Mouse (Mus musculus) CD4-positive, CD25-positive, alpha-beta regulatory T cell, adult 4 months (primary cell): Measurements from ENCODE around the gene Pmm2. TPM values are rescaled to one million over a fixed set of nuclear protein-coding genes. Genes with fewer than 3 reads are reported as not detected.

Experiments used
- ATAC-seq: one replicate; pipeline ENCODE4 v1.8.0; 2017
- polyA plus RNA-seq, 2 experiments: library from polyadenylated mRNA; unstranded; fragments of 100-300 nt; shearing (Covaris generic); gene quantifications; one replicate each; pipeline ENCODE4 v1.2.1; 2017

The Pmm2 gene
- polyA plus RNA-seq, 2 experiments from 2014 or later, result 93.6 to 129 TPM

- no peak for ATAC-seq
Observed at GRCm38 (mm10) chr16:8658349-8658748, 20.9 kb downstream of the Pmm2 start.

DNA sequence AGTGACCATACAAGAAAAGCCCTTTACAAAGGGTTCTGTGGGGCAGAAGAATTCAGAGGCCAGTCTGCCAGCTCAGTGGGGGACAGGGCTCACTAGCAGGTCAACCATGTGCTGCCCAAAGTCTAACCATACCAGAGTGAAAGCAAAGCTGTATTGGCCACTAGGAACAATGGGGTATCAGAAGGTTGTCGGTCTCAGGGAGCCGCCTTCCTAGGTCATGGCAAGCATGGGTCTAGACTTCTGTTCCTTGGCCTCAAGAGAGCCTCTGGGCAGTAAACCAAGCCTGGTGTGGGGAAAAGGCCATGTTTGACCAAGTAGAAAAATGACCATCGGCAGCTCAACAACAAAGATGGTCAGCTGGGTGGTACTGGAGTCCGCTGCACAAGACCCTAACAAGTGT, 21.3 kb downstream of the Pmm2 start:
- no peak for ATAC-seq

GRCm38 (mm10) chr16:8663022-8663421, 25.5 kb downstream of the Pmm2 start:
- ATAC-seq, result no peak

DNA sequence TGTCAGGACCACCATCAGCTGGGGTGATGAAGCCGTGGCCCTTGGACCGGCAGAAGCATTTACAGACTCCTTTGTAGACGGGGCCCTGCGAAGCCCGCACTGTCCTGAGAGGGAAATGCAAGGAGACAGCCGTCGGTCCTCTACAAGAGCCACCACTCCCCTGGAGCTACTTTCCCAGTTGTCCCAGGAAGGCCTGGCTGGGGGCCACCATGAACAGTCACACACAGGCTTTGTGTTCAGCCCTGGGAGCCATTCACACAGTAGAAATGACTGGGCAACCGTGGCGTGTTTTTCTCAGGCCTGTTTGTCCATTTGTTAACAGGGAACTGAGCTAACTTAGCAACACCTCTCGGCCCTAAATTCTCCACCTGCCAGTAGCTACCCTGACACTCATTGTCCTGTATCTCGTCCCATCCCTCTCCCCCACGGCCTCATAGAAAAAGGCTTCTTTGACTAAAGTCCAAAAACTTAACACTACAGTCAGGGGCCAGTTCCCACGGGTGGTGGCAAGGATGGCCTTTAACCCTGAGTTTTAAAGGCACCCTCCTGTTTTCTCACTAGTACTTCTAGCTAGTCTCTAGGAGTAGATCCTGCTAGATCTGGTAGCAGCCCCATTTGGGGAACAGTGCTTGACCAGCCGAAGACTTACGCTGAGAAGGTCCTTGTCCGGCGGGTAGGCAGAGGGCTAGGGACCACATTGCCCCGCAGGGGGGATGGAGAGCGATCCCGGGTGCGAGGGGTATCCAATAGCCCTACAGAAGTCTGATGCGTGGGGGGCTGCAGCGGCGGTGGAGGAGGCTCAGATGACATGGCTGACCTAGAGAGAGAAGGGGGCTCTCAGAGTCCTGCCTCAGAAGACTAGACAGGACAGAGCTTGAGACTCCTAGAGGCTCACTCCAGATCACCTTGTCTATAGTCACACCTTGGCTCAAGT, 26.4 kb downstream of the Pmm2 start:
- no peak for ATAC-seq

DNA sequence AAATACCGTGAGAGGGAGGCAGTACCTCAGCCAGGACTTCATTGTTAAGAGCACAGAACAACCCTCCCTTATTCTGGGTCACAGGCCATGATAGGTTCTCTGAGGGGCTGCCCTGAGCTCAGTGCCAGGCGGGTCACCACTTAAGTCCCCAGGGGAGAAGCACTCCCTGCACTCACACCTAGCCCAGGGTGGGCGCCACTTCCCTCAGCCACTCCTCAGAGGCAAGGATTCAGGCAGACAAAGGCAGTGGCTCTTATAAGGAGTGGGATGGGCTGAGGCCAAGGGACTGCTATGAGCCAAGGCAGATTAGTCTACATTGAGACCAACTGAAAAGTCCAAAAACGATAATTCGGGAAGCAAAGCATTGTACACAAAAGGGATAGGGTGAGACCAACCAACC, 27.9 kb downstream of the Pmm2 start:
- ATAC-seq, result no peak

- no peak for ATAC-seq
Observed at GRCm38 (mm10) chr16:8666452-8666851, 29.0 kb downstream of the Pmm2 start.

DNA sequence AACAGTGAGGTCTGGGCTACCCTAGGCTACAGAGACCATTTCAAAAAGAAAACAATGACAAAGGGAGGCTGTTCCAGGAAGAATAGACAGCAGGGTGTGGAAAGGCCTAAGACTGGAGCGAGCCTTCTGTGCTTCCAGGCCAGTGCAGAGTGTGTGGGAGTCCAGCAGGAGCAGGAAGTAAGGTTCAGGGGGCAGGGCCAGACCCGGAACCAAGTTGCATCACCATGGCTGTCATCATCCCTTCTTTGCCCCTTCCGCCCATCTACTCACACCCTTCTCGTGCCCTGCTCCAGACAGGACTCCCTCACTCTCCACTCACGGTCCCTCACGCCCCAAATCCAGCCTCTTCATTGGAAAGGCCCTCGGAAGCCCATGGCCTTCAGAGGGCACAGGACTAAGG, 29.8 kb downstream of the Pmm2 start:
- ATAC-seq, result no peak

DNA sequence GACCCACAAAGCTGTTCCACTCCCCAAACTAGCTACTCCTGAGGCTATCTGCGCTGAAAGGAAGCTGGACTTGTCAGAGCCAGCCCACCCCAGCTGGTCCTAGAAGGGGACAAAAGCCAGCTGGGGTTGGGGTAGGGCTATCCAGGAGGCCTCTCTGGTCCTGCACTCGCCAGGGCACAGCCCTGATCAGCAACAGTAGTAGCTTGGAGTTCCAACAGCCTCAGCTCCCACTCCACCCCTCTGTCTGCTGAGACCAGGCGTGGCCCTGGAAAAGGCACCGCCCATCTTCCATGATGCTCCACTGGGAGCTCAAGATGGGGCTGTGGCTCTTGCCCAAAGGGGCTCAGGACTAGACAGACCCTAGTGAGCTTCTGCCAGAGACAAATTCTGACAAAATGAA, 30.3 kb downstream of the Pmm2 start:
- ATAC-seq, result no peak

- ATAC-seq, result no peak
Observed at GRCm38 (mm10) chr16:8668386-8668785, 30.9 kb downstream of the Pmm2 start.

DNA sequence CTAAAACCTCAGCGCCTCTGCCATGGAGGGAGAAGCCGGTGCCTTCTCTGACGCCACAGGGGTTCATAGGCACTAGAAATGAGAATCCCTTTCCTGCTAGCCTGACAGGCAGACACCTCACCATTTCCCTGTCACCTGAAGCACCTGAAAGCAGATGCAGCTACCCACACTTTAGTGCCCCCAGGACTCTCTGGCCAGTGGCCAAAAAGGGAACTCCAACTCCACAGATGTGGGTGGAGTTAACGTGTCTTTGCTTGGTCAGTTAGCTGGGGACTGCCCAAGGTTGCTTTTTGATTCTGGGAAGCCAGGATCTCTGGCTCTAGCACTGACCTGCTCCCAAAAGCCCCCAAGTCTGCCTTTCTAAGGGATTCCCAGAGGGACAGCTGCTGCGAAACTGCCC, 32.0 kb downstream of the Pmm2 start:
- ATAC-seq, result no peak

DNA sequence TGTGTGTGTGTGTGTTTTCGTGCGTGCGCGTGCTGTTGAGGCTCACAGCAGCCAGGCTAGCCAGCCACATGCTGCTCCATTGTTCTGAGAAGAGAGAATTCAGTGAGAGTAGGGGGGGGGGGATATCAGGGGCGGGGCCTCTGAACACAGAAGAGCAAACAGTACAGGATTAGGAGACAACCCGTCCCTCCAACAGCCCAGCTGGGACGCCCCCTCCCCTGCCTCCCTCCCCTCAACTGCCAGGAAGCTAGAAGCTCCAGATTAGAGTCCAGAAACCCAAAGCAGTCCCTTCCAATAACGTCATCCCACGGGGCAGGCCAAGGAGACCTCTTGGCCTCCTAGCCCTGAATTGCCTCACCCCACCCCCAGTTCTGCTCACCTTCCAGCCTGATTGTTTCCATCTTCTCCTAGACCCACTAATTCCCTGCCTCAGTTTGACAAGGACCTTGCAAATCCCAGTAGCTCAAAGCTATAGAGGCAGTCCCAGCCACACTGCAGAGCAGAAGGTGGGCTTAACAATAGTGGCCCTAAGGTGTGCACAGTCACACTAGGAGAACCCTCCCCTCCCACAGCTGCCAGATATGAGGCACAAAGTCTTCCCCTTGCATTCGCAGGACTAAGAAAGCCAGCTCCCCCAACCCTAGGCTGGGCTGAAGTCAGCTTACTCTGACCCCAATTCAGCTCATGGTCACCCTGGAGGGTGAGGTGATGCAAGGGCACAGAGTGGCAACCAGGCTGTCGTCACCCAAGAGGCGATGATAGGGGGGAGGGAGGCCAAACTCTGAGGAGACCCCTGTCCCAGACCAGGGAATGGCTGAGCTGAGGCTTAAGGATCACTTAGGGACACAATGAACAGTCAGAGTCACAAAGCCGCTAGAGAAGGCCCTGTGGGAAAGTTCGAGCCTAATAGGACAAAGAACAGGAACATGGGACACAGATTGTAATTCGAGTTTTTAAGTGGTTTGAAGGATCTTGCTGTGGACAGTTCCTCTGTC, 32.9 kb downstream of the Pmm2 start:
- ATAC-seq, result no peak

DNA sequence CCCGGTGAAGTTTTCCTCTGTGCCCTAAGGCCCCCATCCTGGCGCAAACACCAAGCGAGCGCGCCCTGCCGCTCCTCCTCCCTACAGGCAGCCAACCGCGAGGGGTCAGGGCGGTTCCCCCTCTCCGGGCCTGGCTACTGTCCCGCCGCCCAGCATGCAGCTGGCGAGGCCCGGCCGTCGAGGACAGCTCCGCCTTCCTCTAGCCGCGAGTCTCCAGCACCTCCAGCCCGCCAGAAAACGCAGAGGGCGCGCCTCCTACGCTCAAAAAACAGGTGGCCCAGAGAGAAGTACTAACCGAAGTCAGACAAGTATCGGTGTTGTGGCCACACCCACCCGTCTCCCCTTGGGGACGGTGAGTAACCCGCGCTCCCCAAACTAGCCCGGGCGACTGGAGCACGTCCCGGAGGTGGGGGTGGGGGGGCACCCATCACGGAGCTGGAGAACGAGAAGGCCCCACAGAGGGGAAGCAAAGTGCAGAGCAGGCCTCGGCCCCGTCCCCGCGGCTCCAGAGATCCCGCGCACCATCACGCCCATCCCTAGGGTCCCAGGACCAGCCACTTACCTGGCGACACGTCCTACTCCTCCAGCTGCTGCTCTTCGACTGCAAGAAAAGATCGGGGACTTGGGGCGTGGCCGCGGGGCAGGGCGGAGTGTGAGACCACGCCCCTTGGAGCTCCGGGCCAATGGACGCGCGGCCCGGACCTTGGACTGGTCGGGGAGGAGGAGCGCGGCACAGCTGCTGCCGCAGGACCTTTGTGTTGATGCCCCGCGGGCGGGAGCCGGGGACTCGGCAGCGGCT, 34.3 kb downstream of the Pmm2 start, which contains the start of gene Carhsp1:
Gene Carhsp1, minus strand, starts transcription at position 605 of the 799 bp plus-strand sequence.
- ATAC-seq, result peak; percentile 85

DNA sequence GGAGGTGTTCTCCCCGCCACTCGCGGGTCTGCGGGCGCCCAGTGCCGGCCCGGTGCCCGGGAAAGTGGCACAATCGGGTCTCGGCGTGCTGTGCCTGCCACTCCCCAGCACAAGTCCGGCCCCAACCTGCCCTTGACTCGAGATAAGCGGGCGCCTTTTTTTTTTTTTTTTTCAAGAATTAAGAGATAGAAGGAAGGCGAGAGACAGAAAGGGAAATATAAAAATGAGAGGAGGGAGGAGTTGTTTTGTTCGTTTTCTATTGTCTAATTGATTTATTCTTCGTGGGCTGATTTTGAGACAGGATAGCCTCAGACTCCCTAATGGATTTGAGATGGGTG, 34.8 kb downstream of the Pmm2 start:
- no peak for ATAC-seq

- ATAC-seq, result no peak
Observed at GRCm38 (mm10) chr16:8672811-8673210, 35.3 kb downstream of the Pmm2 start.

GRCm38 (mm10) chr16:8673343-8673742, 35.9 kb downstream of the Pmm2 start:
- no peak for ATAC-seq

DNA sequence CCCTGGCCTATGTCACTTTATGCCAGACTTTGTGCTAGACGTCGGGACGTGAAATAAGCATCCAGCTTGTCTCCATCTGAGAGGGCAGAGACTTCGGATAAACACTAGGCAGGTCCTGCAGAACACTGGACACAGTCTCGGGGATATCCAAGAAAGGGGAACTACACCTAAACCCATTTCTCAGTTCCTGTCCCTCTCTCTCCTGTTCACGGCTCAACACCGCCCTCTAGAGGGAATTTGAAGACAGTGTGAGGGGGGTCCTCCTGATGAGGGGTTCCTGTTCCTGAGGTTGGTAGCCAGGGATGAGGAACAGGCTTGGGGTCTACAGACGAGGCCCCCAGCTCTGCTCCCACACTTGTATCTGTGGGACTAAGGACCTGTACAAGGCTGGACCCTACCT, 36.7 kb downstream of the Pmm2 start:
- ATAC-seq, result peak; percentile 37

DNA sequence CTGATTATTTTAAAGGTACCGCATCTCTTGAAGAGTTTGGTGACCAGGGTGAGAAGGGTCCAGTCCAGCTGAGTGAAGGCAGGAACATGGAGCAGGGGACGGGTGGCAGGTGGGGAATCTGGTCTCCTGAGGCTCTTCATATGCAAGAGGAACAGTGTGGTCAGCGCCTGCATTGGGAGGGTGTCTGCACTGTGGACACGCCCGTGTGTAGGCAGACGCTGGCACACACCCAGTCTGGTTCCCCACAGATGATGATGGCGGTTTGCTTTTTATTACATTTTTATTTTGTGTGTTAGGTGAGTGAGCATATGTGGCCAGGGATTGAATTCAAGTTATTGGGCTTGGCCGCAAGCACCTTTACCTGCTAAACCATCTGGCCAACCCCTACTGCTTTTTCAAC, 38.1 kb downstream of the Pmm2 start:
- ATAC-seq, result no peak

GRCm38 (mm10) chr16:8676228-8676627, 38.8 kb downstream of the Pmm2 start:
- no peak for ATAC-seq

DNA sequence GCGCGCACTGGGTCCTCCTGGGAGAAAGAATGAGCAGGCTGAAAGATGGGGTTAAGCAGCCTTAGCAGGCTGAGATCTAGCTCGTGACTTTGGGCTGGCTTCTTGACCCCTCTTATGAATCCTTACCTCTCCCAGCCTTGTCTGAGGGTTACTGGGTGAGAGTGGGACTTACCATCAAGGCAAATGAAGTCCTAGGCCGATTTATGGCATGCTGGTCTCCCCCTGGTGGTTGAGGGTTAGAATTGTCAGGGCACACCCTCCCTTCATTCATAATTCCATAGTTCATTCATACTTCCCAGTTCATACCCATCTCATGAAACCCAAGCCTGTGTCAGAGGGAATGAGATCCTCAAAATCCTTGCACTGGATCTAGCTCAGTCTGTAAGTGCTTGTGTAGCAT, 39.3 kb downstream of the Pmm2 start:
- ATAC-seq, result peak; percentile 32

DNA sequence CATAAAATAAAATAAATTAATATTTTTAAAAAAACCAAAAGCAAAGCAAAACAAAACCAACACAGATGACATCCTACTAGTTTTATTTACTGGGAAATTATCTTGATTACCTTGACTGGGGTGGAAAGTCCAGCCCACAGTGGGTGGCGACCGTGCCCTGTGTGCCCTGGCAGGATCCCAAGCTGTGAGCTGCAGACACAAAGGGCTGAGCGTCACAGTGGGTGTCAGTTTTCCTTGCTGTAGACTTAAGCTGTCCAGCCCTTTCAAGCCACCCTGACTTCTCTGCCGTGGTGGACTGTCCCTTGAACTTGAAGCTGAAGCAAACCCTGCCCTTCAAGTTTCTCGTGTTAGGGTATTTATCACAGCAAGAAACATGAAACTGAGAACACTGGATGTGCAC, 40.6 kb downstream of the Pmm2 start:
- no peak for ATAC-seq

DNA sequence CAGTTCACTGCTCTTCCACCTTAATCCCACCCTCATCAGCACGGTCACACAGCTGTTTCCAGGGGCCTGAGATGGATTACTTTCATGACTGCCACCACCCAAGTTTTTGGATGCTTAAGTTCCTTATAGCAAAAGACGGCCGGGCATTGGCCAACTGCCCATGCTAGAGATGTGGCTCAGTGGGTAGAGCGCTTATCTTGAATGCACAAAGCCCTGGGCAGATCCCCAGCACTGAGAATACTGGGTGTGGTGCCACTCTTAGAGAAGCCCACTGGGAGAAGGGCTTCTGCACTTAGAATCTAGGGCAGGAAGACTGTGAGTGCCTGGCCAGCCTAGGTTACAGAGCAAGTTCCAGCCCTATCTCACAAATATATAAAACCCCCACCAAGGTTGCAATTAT, 41.2 kb downstream of the Pmm2 start:
- no peak for ATAC-seq

- ATAC-seq, result no peak
Observed at GRCm38 (mm10) chr16:8679780-8680179, 42.3 kb downstream of the Pmm2 start.

DNA sequence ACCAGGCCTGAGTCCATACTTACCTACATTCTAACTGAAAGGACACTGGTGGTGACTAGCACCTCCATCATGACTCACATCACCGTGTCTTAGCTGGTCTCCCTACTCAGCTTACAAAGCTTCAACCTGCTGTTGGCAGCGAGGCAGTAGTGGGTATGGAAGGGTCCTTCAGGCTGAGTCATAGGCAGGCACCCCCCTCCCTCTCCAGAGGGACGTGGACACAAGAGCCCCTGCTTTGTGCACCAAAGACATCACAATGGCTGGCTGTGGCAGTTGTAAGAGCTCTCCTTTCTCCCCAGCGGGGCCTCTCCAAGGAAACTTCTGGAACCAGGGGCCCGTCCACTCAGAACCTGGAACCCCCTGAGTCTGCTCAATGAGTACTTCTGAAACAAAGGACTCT, 43.0 kb downstream of the Pmm2 start, which contains the start of gene Gm5767:
Gene Gm5767, plus strand, starts transcription at position 301 of the 400 bp plus-strand sequence.
- no peak for ATAC-seq
